Mouse (Mus musculus) erythroblast, embryonic 14.5 days (primary cell): ENCODE measurements around the gene Ece1. TPM values are rescaled to one million over a fixed set of nuclear protein-coding genes. Genes with fewer than 3 reads are reported as not detected.
A peak's percentile ranks its signal among the peaks of the same experiment; 100 is the strongest.

Experiments used
- H3K27me3 ChIP-seq: 2 replicates; pipeline ENCODE4 v1.6.1; 2012; ENCODE audit warnings: inconsistent platforms; ENCODE audit not compliant: control insufficient read depth
- H3K36me3 ChIP-seq: 2 replicates; pipeline ENCODE4 v1.6.1; 2012; ENCODE audit warnings: mild to moderate bottlenecking, inconsistent platforms; ENCODE audit not compliant: control insufficient read depth
- H3K4me1 ChIP-seq: 2 replicates; pipeline ENCODE4 v1.6.1; 2012; ENCODE audit warnings: inconsistent platforms; ENCODE audit not compliant: control insufficient read depth
- H3K4me3 ChIP-seq: replicated peaks from 2 replicates; pipeline ENCODE3; 2012; ENCODE audit warnings: moderate library complexity, mild to moderate bottlenecking, inconsistent platforms
- H3K9me3 ChIP-seq: 2 replicates; pipeline ENCODE4 v1.6.1; 2012; ENCODE audit warnings: low read length, inconsistent platforms, mixed read lengths; ENCODE audit not compliant: control insufficient read depth
- GATA1 ChIP-seq: IDR thresholded peaks from 2 replicates; pipeline ENCODE4 v1.6.1; 2012; ENCODE audit warnings: low read length, inconsistent platforms, mixed read lengths
- TAL1 ChIP-seq: IDR thresholded peaks from 3 replicates; pipeline ENCODE4 v1.6.1; 2012; ENCODE audit warnings: low read length, inconsistent platforms, mixed read lengths
- polyA plus RNA-seq: library from polyadenylated mRNA; stranded (reverse); fragments of >175 nt; gene quantifications from 2 replicates; pipeline ENCODE4 v1.2.3, GENCODE M21; 2012

Ece1 gene
- polyA plus RNA-seq, 1 experiment: 1.1 TPM

- TF ChIP-seq TAL1: no peak
- TF ChIP-seq GATA1: no peak
- Histone ChIP-seq H3K4me3 (no peak overlapping the region), H3K27me3 (no peaks in the 10 kb centered on the region), H3K36me3 (no peaks in the 10 kb centered on the region), H3K4me1 (peaks cover 3% of the 10 kb centered on the region), H3K9me3 (no peaks in the 10 kb centered on the region)
These were observed 43.0 kb downstream of the Ece1 start for GRCm38 (mm10) chr4:137904956-137905551.

- TF ChIP-seq TAL1 (no peak), GATA1 (no peak)
- peaks cover 6% of the 10 kb centered on the region for H3K4me1 ChIP-seq
- no peaks in the 10 kb centered on the region for H3K9me3 ChIP-seq
- no peaks in the 10 kb centered on the region for H3K36me3 ChIP-seq
- H3K4me3 ChIP-seq: no peak overlapping the region
- H3K27me3 ChIP-seq: no peaks in the 10 kb centered on the region; the same call in none of the 2 replicates
These were observed 45.9 kb downstream of the Ece1 start for GRCm38 (mm10) chr4:137907979-137908378.

DNA sequence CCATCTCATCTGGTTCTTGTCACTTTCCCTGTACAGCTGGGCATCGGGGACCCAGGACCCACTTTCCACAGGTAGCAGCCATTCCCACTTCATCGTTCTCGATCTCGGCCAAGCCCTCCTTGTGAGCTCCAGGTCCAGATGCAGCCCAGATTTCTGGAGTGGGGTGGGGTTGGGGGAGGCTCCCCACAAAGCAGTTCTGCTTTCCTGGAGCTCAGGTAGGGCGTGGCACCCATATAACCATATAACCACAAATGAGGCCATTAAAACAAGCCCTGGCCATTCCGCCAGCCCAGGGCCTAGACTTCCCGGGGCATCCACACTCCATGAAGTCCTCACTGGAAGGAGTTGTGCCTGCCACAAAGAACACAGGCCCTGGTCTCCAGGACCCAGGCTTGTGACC, 46.5 kb downstream of the Ece1 start:
- TF ChIP-seq TAL1 (no peak), GATA1 (no peak)

DNA sequence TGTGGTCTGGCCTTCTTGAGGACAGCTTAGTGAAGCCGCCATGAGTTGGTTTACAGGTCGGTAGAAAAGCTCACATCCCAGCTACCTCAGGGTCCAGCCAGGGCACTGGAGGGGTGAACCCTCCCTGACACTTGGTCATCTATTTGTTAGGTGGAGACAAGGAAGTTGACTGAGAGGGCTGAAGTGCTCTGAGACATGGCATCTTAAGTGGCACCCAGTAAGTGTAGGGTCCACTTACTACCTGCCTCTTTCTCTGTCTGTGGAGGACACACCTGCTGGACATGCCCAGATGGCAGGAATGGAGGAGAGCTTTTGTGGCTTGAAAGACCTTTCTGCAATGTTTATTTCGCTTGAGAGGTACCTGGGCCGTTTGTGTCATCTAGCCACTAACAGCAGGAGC, 46.9 kb downstream of the Ece1 start:
- no peaks in the 10 kb centered on the region for H3K36me3 ChIP-seq
- TF ChIP-seq TAL1 (no peak), GATA1 (no peak)
- no peaks in the 10 kb centered on the region for H3K9me3 ChIP-seq
- peaks cover 15% of the 10 kb centered on the region for H3K4me1 ChIP-seq
- H3K27me3 ChIP-seq: peaks cover 5% of the 10 kb centered on the region
- H3K4me3 ChIP-seq: no peak overlapping the region

More for the DNA sequence above, 46.5 kb downstream of the Ece1 start:
- H3K27me3 ChIP-seq: peaks cover 1% of the 10 kb centered on the region
- no peak overlapping the region for H3K4me3 ChIP-seq
- peaks cover 11% of the 10 kb centered on the region for H3K4me1 ChIP-seq
- no peaks in the 10 kb centered on the region for H3K9me3 ChIP-seq
- no peaks in the 10 kb centered on the region for H3K36me3 ChIP-seq

DNA sequence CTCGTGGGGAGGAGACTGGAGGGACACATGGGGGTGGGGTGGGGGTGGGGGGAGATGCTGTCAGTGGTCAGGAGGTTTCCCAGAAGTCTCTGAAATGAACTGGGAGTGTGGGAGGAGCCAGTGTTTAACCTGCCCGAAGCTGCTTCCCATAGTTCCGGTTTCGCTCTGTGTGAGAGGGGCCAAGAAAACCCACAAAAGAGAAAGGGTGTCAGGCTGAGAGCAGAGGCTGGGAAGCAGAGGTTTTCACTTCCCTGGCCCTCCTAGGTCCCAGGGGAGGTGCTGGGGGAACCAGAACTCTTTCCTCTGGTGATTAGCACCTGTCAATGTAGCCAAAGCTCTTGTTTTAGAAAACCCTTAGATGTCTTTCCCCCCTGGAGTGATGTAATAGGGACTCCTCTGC, 47.4 kb downstream of the Ece1 start:
- Histone ChIP-seq H3K4me3 (no peak overlapping the region), H3K27me3 (peaks cover 5% of the 10 kb centered on the region), H3K9me3 (no peaks in the 10 kb centered on the region), H3K36me3 (no peaks in the 10 kb centered on the region), H3K4me1 (peaks cover 21% of the 10 kb centered on the region)
- TF ChIP-seq TAL1 (no peak), GATA1 (no peak)

- peaks cover 26% of the 10 kb centered on the region for H3K4me1 ChIP-seq
- H3K4me3 ChIP-seq: no peak overlapping the region
- no peak for TF ChIP-seq GATA1
- TF ChIP-seq TAL1: no peak
- H3K9me3 ChIP-seq: no peaks in the 10 kb centered on the region
- H3K27me3 ChIP-seq: peaks cover 5% of the 10 kb centered on the region
- H3K36me3 ChIP-seq: no peaks in the 10 kb centered on the region
These were observed 48.5 kb downstream of the Ece1 start for GRCm38 (mm10) chr4:137910382-137911009.

DNA sequence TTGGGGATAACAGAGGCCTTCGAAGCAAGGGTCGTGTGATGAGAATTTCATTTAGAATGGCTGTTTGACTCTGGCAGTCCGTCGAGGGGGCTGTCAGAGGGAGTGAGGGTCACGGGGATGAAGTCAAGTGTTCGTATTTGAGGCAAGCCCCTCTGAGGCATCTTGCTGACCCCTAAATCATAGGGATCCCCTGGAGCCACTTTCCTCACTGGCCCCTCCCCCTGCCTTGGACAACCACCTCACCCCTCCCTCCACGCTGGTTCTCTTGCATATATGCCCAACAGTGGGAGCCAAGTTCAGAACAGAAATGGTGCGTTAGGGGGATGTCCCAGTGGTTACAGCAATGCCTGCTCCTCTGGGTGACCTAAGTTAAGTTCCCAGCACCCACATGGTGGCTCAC, 49.6 kb downstream of the Ece1 start:
- H3K4me1 ChIP-seq: peaks cover 30% of the 10 kb centered on the region
- no peaks in the 10 kb centered on the region for H3K36me3 ChIP-seq
- H3K27me3 ChIP-seq: peaks cover 5% of the 10 kb centered on the region
- no peak for TF ChIP-seq GATA1
- TF ChIP-seq TAL1: no peak
- no peaks in the 10 kb centered on the region for H3K9me3 ChIP-seq
- no peak overlapping the region for H3K4me3 ChIP-seq

DNA sequence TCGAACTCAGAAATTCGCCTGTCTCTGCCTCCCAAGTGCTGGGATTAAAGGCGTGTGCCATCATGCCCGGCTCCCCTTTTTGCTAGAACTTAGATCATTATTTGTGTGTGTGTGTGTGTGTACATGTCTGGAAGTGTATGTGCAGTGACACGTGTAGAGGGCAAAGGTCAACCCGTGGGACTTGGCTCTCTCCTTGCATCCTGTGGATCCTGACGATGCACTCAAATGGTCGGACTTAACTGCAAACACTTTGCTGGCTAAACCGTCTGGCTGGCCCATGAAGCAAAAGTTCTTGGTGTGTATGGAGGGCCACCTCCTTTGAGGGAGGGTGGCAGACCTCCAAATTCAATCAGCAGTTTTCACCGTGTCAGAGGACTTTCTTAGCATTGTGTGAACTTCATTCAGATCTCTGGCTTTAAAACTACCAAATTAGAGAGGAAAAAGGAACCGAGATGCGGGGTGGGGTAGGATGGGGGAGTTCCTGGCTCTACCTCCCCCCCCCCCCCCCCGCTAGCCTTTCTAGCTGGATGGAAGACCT, 50.8 kb downstream of the Ece1 start:
- Histone ChIP-seq H3K4me1 (peaks cover 35% of the 10 kb centered on the region), H3K27me3 (peaks cover 5% of the 10 kb centered on the region), H3K4me3 (no peak overlapping the region), H3K36me3 (no peaks in the 10 kb centered on the region), H3K9me3 (no peaks in the 10 kb centered on the region)
- TF ChIP-seq GATA1 (no peak), TAL1 (no peak)

DNA sequence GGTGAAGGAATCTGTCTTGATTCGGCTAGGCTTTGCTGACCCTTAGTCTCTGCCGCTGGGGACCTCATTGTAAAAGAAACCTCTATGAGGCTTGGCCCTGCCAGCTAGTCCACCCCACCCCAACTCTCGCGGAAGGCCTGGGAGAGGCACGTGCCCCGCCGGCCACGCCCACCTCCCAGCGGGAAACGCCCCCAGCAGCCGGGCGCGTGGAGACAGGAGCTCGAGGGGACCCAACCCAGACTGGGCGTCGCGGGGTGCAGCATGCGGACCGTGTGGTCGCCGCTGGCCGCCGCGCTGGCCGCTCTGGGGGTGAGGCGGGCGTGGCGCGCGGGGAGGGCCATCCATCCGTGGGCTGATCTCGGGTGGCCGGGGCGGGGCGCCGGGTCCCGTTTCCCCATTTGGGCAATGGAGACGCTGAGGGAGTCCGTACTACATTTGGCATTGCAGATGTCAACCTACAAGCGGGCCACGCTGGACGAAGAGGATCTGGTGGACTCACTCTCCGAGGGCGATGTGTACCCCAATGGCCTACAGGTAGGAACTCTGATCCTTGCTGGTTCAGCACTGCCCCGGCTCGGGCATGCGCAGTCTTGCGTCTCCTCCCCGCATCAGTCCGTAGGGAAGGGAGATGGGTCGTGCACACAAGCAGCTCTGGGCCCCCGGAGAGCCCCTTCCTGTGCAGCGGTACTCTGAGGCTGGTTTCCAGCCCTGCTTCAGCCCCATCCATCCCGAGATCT, 51.5 kb downstream of the Ece1 start:
- TF ChIP-seq GATA1: no peak
- TF ChIP-seq TAL1: no peak
- Histone ChIP-seq H3K27me3 (peaks cover 5% of the 10 kb centered on the region), H3K9me3 (no peaks in the 10 kb centered on the region), H3K4me1 (peaks cover 35% of the 10 kb centered on the region), H3K4me3 (peak overlapping the region; percentile 59), H3K36me3 (no peaks in the 10 kb centered on the region)
